ENCODE assay signal across 19 mouse cellular contexts in genomic region chr7:89508672-89509071, GRCm38 (mm10). TPM values are rescaled to one million over a fixed set of nuclear protein-coding genes. Genes with fewer than 3 reads are reported as not detected.
DNase-seq lines count a peak whose midpoint lies in the region; ATAC-seq and TF ChIP-seq lines count a peak whose summit lies in the region.
"Had no signal": no experiment of that assay in that cellular context is flagged by ENCODE, and none has a peak within 500 bp of the region (broad histone marks: within the 10 kb centered on the region; RNA-seq: fewer than 3 reads in every experiment).

No protein-coding gene starts in this region.

- no peaks in the 10 kb centered on the region for H3K36me3 ChIP-seq in forebrain, embryonic 11.5 days (ENCODE audit: control insufficient read depth, insufficient read depth, low read length)
- H3K36me3 ChIP-seq in forebrain, embryonic 12.5 days (replicated peaks), result peaks cover 8% of the 10 kb centered on the region
- no peaks in the 10 kb centered on the region for H3K36me3 ChIP-seq in forebrain, embryonic 15.5 days
- H3K36me3 ChIP-seq: hindbrain, embryonic 13.5 days had no signal

- no peaks in the 10 kb centered on the region; the same call in 1 of the 2 replicates for H3K4me1 ChIP-seq in forebrain, embryonic 11.5 days (replicated peaks; ENCODE audit: control insufficient read depth, insufficient read depth, low read length)
- peaks cover 16% of the 10 kb centered on the region for H3K4me1 ChIP-seq in forebrain, embryonic 12.5 days
- H3K4me1 ChIP-seq in forebrain, embryonic 15.5 days, result peaks cover 8% of the 10 kb centered on the region; the same call in 1 of the 2 replicates
- H3K4me1 ChIP-seq in lung, adult 2 months (ENCODE audit: control insufficient read depth, insufficient read depth, low read length), result no peaks in the 10 kb centered on the region
- H3K4me1 ChIP-seq: embryonic facial prominence, embryonic 10.5 days; intestine, embryonic 15.5 days had no signal

- TF ChIP-seq POLR2A in lung, adult 2 months (IDR thresholded peaks at IDR 0.05; ENCODE audit: borderline replicate concordance, extremely low read depth, low read depth, low read length), result no peak

- no peak overlapping the region for H3K9ac ChIP-seq in forebrain, embryonic 11.5 days (ENCODE audit: low read length)
- no peak overlapping the region for H3K9ac ChIP-seq in forebrain, embryonic 12.5 days
- H3K9ac ChIP-seq in forebrain, embryonic 15.5 days (replicated peaks), result no peak overlapping the region
- H3K9ac ChIP-seq: hindbrain, embryonic 13.5 days; intestine, embryonic 15.5 days had no signal

- no peak overlapping the region for H3K4me3 ChIP-seq in forebrain, embryonic 11.5 days (ENCODE audit: low read depth, low read length)
- no peak overlapping the region for H3K4me3 ChIP-seq in forebrain, embryonic 12.5 days (replicated peaks)
- no peak overlapping the region for H3K4me3 ChIP-seq in layer of hippocampus, adult 2 months
- H3K4me3 ChIP-seq in forebrain, embryonic 15.5 days, result no peak overlapping the region
- no peak overlapping the region for H3K4me3 ChIP-seq in lung, adult 2 months (replicated peaks; ENCODE audit: extremely low read depth, low read depth, low read length)
- H3K4me3 ChIP-seq: embryonic facial prominence, embryonic 10.5 days; hindbrain, embryonic 13.5 days; intestine, embryonic 15.5 days had no signal

- no peak overlapping the region for H3K27ac ChIP-seq in forebrain, embryonic 11.5 days (ENCODE audit: low read depth, low read length)
- no peak overlapping the region for H3K27ac ChIP-seq in forebrain, embryonic 12.5 days
- no peak overlapping the region for H3K27ac ChIP-seq in layer of hippocampus, adult 2 months
- no peak overlapping the region for H3K27ac ChIP-seq in forebrain, embryonic 15.5 days (replicated peaks)
- H3K27ac ChIP-seq: embryonic facial prominence, embryonic 10.5 days; hindbrain, embryonic 13.5 days; intestine, embryonic 15.5 days had no signal

- intact Hi-C loops in left cerebral cortex, postnatal 4 days (cut with DNase I), result loop anchor here (10.0 kb wide), 1 partner anchor 336 kb away; no protein-coding TSS in a partner anchor

- H3K4me2 ChIP-seq in forebrain, embryonic 11.5 days (ENCODE audit: low read depth, low read length, severe bottlenecking), result no peak overlapping the region
- H3K4me2 ChIP-seq in forebrain, embryonic 12.5 days, result no peak overlapping the region
- no peak overlapping the region for H3K4me2 ChIP-seq in forebrain, embryonic 15.5 days (replicated peaks)
- H3K4me2 ChIP-seq: hindbrain, embryonic 13.5 days; intestine, embryonic 15.5 days had no signal

- no peaks in the 10 kb centered on the region for H3K27me3 ChIP-seq in forebrain, embryonic 11.5 days (ENCODE audit: control insufficient read depth, insufficient read depth, low read length)
- H3K27me3 ChIP-seq in forebrain, embryonic 12.5 days, result 0 out of 2 replicates have a peak, but pooled peaks cover 6% of the 10 kb centered on the region
- H3K27me3 ChIP-seq in forebrain, embryonic 15.5 days, result no peaks in the 10 kb centered on the region
- H3K27me3 ChIP-seq: hindbrain, embryonic 13.5 days; intestine, embryonic 15.5 days had no signal

- no peaks in the 10 kb centered on the region for H3K9me3 ChIP-seq in forebrain, embryonic 11.5 days (ENCODE audit: control insufficient read depth, low read length)
- no peaks in the 10 kb centered on the region for H3K9me3 ChIP-seq in forebrain, embryonic 12.5 days
- H3K9me3 ChIP-seq in forebrain, embryonic 15.5 days, result no peaks in the 10 kb centered on the region
- H3K9me3 ChIP-seq: embryonic facial prominence, embryonic 10.5 days; hindbrain, embryonic 13.5 days; intestine, embryonic 15.5 days had no signal

- peak; percentile 31 for TF ChIP-seq CTCF in layer of hippocampus, adult 2 months (conservative IDR thresholded peaks at IDR 0.05)
- no peak for TF ChIP-seq CTCF in lung, adult 2 months (IDR thresholded peaks at IDR 0.05; ENCODE audit: insufficient read depth, low read length)

- no peak for DNase-seq in forebrain, embryonic 11.5 days (ENCODE audit: low spot score)
- no peak for DNase-seq in layer of hippocampus, adult 2 months (ENCODE audit: low spot score in 2 of 2)
- DNase-seq in layer of hippocampus, postnatal 36 days, result no peak
- DNase-seq in left cerebral cortex, postnatal 4 days, result no peak
- DNase-seq in lung, adult 2 months, result no peak
- DNase-seq: adrenal gland, adult 2 months; cerebellum, adult 18-20 months; cerebellum, adult 9-11 months; cerebellum, postnatal 36 days; gastrocnemius, postnatal 36 days; heart, postnatal 10 days; heart, postnatal 4 days; kidney, adult 18-20 months had no signal

- 32% methylated on average over 4 of the region's 4 CpGs for WGBS in forebrain, embryonic 11.5 days
- 17% methylated on average over 4 of the region's 4 CpGs for WGBS in forebrain, embryonic 12.5 days
- 13% methylated on average over 4 of the region's 4 CpGs for WGBS in forebrain, embryonic 15.5 days
- 67% methylated on average over 4 of the region's 4 CpGs for WGBS in lung, adult 2 months

- ATAC-seq in forebrain, embryonic 11.5 days (replicated peaks; ENCODE audit: low FRiP score), result 0 out of 2 replicates have a peak, but pooled peaks have one; percentile 27
- no peak for ATAC-seq in forebrain, embryonic 12.5 days (ENCODE audit: low FRiP score)
- peak; percentile 46; the same call in 1 of the 2 replicates for ATAC-seq in forebrain, embryonic 15.5 days (replicated peaks)
- ATAC-seq: intestine, embryonic 15.5 days had no signal

RNA-seq across cellular contexts. Expression of gene Prss23, which starts 18.3 kb away (rescaled TPM):
- polyA plus RNA-seq in forebrain, embryonic 11.5 days (2014; fragmentation: Nextera tagmentation; extraction: Ambion mirVana), result 31.7 and 32.3 TPM in 2 replicates
- 21.3 and 22.3 TPM in 2 replicates for polyA plus RNA-seq in forebrain, embryonic 12.5 days (2016; fragmentation: Nextera tagmentation; extraction: Ambion mirVana)
- 10 to 100 TPM; 16.7 to 18.1 TPM for total RNA-seq in layer of hippocampus, adult 2 months (2021)
- 10 to 100 TPM; 13.8 to 14.7 TPM for total RNA-seq in layer of hippocampus, postnatal 36 days (2021)
- polyA plus RNA-seq in forebrain, embryonic 15.5 days (2015; fragmentation: Nextera tagmentation; extraction: Ambion mirVana), result 10.6 and 12.5 TPM in 2 replicates
- 1 to 10 TPM; 4.0 to 5.1 TPM for total RNA-seq in left cerebral cortex, postnatal 4 days (2021)
- 91.3 and 104 TPM in 2 replicates for polyA plus RNA-seq in lung, adult 2 months (2012; rRNA removed)
- total RNA-seq: MEL had no signal
